Mouse (Mus musculus) CH12.LX (cell line): ENCODE results near the gene Utp14b.

ENCODE experiments used
- CTCF ChIP-seq, 2 experiments: IDR thresholded peaks in 1 of 2; conservative IDR thresholded peaks in 1 of 2; 2 replicates each; pipeline ENCODE4 v1.5.1; 2011 to 2012; ENCODE audit warnings: low read depth in 2 of 2, low read length in 2 of 2, improper control_type of control experiment in 1 of 2, inconsistent platforms in 1 of 2, mild to moderate bottlenecking in 1 of 2, moderate library complexity in 1 of 2
- EP300 ChIP-seq: IDR thresholded peaks from 2 replicates; pipeline ENCODE4 v1.6.1; 2011; ENCODE audit warnings: low read length, improper control_type of control experiment
- GABPA ChIP-seq: IDR thresholded peaks from 2 replicates; pipeline ENCODE4 v1.6.1; 2012; ENCODE audit warnings: low read depth, low read length, improper control_type of control experiment, inconsistent platforms; ENCODE audit not compliant: insufficient replicate concordance
- JUND ChIP-seq: conservative IDR thresholded peaks from 2 replicates; pipeline ENCODE4 v1.6.1; 2011; ENCODE audit warnings: low read depth, low read length, improper control_type of control experiment
- MEF2A ChIP-seq: IDR thresholded peaks from 2 replicates; pipeline ENCODE4 v1.6.1; 2014; ENCODE audit warnings: low read depth, mild to moderate bottlenecking, inconsistent platforms, low read length, improper control_type of control experiment, borderline replicate concordance
- RCOR1 ChIP-seq: conservative IDR thresholded peaks from 2 replicates; pipeline ENCODE4 v1.6.1; 2012; ENCODE audit warnings: low read depth, mild to moderate bottlenecking, inconsistent platforms, low read length, improper control_type of control experiment
- SIN3A ChIP-seq: IDR thresholded peaks from 2 replicates; pipeline ENCODE4 v1.6.1; 2012; ENCODE audit warnings: low read length, improper control_type of control experiment, inconsistent platforms
- ZC3H11A ChIP-seq: IDR thresholded peaks from 2 replicates; pipeline ENCODE4 v1.6.1; 2012; ENCODE audit warnings: low read depth, mild to moderate bottlenecking, inconsistent platforms, low read length, improper control_type of control experiment

DNA sequence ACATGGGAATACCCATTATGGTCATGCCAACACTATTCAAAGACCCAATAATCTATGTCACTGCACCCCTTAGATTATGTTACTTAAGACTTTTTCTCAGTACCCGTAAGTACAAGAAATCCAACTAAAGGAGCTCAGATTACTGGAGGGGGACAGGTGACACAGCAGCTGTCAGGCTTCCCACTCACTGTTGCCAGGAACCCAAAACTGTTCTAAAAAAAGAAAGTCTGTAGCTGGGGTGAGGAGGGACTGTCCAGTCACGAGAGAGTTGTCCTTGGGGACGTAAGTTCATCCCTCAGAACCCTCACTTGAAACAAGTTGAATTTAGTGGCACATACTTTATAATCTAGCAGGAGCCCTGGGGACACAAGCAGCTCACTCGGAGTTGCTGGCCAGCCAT lies 46.8 kb upstream of the Utp14b start:
- TF ChIP-seq SIN3A (no peak), EP300 (no peak), ZC3H11A (no peak), RCOR1 (no peak), GABPA (no peak), MEF2A (no peak), CTCF (conservative IDR thresholded peaks at IDR 0.05 in 1 of 2, IDR thresholded peaks at IDR 0.05 in 1 of 2; ENCODE audit: low read depth in 2 of 2, low read length in 2 of 2) (no peak), JUND (no peak)
